Mouse (Mus musculus): ENCODE results near the gene Card14. TPM values are rescaled to one million over a fixed set of nuclear protein-coding genes. Genes with fewer than 3 reads are reported as not detected.

Card14 gene
- polyA plus RNA-seq, 2 experiments, result 1.7 to 2.0 TPM

DNA sequence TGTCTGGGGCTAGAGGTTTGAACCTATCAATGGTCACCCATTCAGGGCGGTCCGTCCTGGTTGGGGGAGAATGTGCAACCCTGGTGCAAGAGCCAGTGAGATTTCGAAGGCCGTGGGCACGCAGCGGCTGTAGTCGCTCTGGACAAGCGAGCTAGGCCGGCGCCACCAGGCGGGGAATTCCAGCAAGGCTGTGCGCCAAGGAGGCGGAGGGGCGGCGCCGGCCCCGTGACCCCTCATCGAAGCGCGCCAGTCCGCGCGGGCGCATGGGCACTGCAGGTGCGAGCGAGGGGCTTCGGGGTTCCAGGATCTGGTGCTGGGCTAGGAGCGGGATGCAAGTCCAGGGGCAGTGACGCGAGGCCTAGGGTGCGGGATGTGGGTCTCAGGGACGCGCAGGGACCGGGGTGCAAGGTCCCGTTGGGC is 82.3 kb downstream of the Card14 start:
- H3K9me3 ChIP-seq (ENCODE audit: control insufficient read depth, low read length), result no peaks in the 10 kb centered on the region
- DNase-seq (ENCODE audit: low spot score) (peak; percentile 67), ATAC-seq (ENCODE audit: low FRiP score, low read depth) (peak; percentile 51; the same call in 1 of the 2 replicates)
- H3K4me1 ChIP-seq (ENCODE audit: control insufficient read depth, insufficient read depth, low read length), result peaks cover 19% of the 10 kb centered on the region
- peak overlapping the region; percentile 62 for H3K4me3 ChIP-seq (replicated peaks; ENCODE audit: low read length)
- peak overlapping the region; percentile 98 for H3K4me2 ChIP-seq (replicated peaks; ENCODE audit: low read depth, low read length, severe bottlenecking)
- H3K9ac ChIP-seq (ENCODE audit: low read depth, low read length, severe bottlenecking), result peak overlapping the region; percentile 69
- no peak for TF ChIP-seq POLR2A (IDR thresholded peaks at IDR 0.05; ENCODE audit: borderline replicate concordance, extremely low read depth, insufficient read depth, insufficient read length)
- no peaks in the 10 kb centered on the region for H3K36me3 ChIP-seq (ENCODE audit: control insufficient read depth, insufficient read depth, low read length)
- peak overlapping the region; percentile 58 for H3K27ac ChIP-seq (replicated peaks; ENCODE audit: low read depth, low read length)
- WGBS, result 2% methylated on average over 32 of the region's 35 CpGs
- H3K27me3 ChIP-seq (ENCODE audit: control insufficient read depth, insufficient read depth, low read length), result peaks cover 10% of the 10 kb centered on the region; the same call in 1 of the 2 replicates

- peak overlapping the region; percentile 58 for H3K27ac ChIP-seq (replicated peaks; ENCODE audit: low read depth, low read length)
- H3K4me3 ChIP-seq (replicated peaks; ENCODE audit: low read length), result peak overlapping the region; percentile 62
- 3% methylated on average over 52 of the region's 53 CpGs for WGBS
- no peaks in the 10 kb centered on the region for H3K36me3 ChIP-seq (ENCODE audit: control insufficient read depth, insufficient read depth, low read length)
- H3K4me1 ChIP-seq (ENCODE audit: control insufficient read depth, insufficient read depth, low read length), result peaks cover 19% of the 10 kb centered on the region
- peak overlapping the region; percentile 69 for H3K9ac ChIP-seq (ENCODE audit: low read depth, low read length, severe bottlenecking)
- ATAC-seq (ENCODE audit: low FRiP score, low read depth) (peak; percentile 21; the same call in 1 of the 2 replicates), DNase-seq (ENCODE audit: low spot score) (peak; percentile 41)
- no peaks in the 10 kb centered on the region for H3K9me3 ChIP-seq (ENCODE audit: control insufficient read depth, low read length)
- TF ChIP-seq POLR2A (IDR thresholded peaks at IDR 0.05; ENCODE audit: borderline replicate concordance, extremely low read depth, insufficient read depth, insufficient read length), result no peak
- H3K27me3 ChIP-seq (ENCODE audit: control insufficient read depth, insufficient read depth, low read length), result peaks cover 14% of the 10 kb centered on the region; the same call in 1 of the 2 replicates
- H3K4me2 ChIP-seq (replicated peaks; ENCODE audit: low read depth, low read length, severe bottlenecking), result peak overlapping the region; percentile 98
Measured at GRCm38 (mm10) chr11:119390271-119391231, 83.0 kb downstream of the Card14 start.

DNA sequence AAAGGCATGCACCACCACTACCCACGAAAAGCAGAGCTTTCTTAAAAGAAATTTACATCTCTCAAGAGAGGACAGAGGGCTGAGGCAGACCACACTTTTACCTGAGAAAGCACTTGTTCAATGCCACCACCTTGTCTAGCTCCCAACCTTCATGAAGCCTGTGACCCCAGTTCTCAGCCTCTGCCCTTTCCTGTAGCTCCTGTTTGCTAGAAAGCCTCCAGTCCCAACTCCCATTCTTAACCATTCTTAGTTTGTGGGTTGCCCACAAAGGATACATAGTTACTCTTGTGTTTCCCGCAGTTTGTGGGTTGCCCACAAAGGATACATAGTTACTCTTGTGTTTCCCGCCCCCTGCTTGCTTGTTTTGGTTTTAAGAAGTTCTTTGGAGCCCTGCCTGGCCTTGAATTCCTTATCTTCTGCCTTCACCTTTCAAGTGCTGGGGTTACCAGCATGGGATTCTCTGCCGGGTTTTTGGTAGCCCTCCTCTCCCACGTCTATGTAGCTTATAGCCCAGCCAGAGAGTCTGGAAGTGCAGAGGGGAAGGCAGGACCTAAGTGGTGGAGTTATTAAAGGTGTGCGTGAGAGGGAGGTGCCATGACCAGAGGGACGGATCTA is 83.9 kb downstream of the Card14 start:
- 37% methylated on average over 7 of the region's 7 CpGs for WGBS
- ATAC-seq (ENCODE audit: low FRiP score, low read depth), result no peak
- H3K9me3 ChIP-seq (ENCODE audit: control insufficient read depth, low read length), result no peaks in the 10 kb centered on the region
- no peaks in the 10 kb centered on the region for H3K36me3 ChIP-seq (ENCODE audit: control insufficient read depth, insufficient read depth, low read length)
- no peak for TF ChIP-seq POLR2A (IDR thresholded peaks at IDR 0.05; ENCODE audit: borderline replicate concordance, extremely low read depth, insufficient read depth, insufficient read length)
- H3K27me3 ChIP-seq (ENCODE audit: control insufficient read depth, insufficient read depth, low read length), result peaks cover 18% of the 10 kb centered on the region; the same call in 1 of the 2 replicates
- no peak overlapping the region for H3K4me2 ChIP-seq (replicated peaks; ENCODE audit: low read depth, low read length, severe bottlenecking)
- no peak overlapping the region for H3K9ac ChIP-seq (ENCODE audit: low read depth, low read length, severe bottlenecking)
- no peak for DNase-seq (ENCODE audit: low spot score)
- H3K27ac ChIP-seq (replicated peaks; ENCODE audit: low read depth, low read length), result no peak overlapping the region
- H3K4me1 ChIP-seq (ENCODE audit: control insufficient read depth, insufficient read depth, low read length), result peaks cover 19% of the 10 kb centered on the region
- H3K4me3 ChIP-seq (replicated peaks; ENCODE audit: low read length), result peak overlapping the region; percentile 62; the same call in 1 of the 2 replicates

GRCm38 (mm10) chr11:119392001-119392614 is 84.5 kb downstream of the Card14 start:
- TF ChIP-seq POLR2A (IDR thresholded peaks at IDR 0.05; ENCODE audit: borderline replicate concordance, extremely low read depth, insufficient read depth, insufficient read length), result no peak

More at GRCm38 (mm10) chr11:119392001-119392614, 84.5 kb downstream of the Card14 start:
- Histone ChIP-seq H3K36me3 (ENCODE audit: control insufficient read depth, insufficient read depth, low read length) (no peaks in the 10 kb centered on the region), H3K9ac (ENCODE audit: low read depth, low read length, severe bottlenecking) (no peak overlapping the region), H3K4me2 (replicated peaks; ENCODE audit: low read depth, low read length, severe bottlenecking) (peak overlapping the region; percentile 72), H3K9me3 (ENCODE audit: control insufficient read depth, low read length) (no peaks in the 10 kb centered on the region), H3K4me3 (replicated peaks; ENCODE audit: low read length) (peak overlapping the region; percentile 51; the same call in 1 of the 2 replicates), H3K27ac (replicated peaks; ENCODE audit: low read depth, low read length) (no peak overlapping the region), H3K27me3 (ENCODE audit: control insufficient read depth, insufficient read depth, low read length) (peaks cover 18% of the 10 kb centered on the region; the same call in 1 of the 2 replicates), H3K4me1 (ENCODE audit: control insufficient read depth, insufficient read depth, low read length) (peaks cover 19% of the 10 kb centered on the region)
- ATAC-seq (ENCODE audit: low FRiP score, low read depth), result no peak
- WGBS, result 8% methylated on average over 11 of the region's 12 CpGs
- DNase-seq (ENCODE audit: low spot score), result peak; percentile 18

Measured in limb, embryonic 14.5 days (tissue).